Mouse (Mus musculus): ENCODE results near the gene Adgrd1. TPM values are rescaled to one million over a fixed set of nuclear protein-coding genes. Genes with fewer than 3 reads are reported as not detected.

Gene Adgrd1
- total RNA-seq, 2 experiments from 2014 or later: 5.8 to 10.3 TPM

GRCm38 (mm10) chr5:129200132-129200531, 103.6 kb downstream of the Adgrd1 start:
- no peak for DNase-seq

- no peak for DNase-seq
These were observed 111.7 kb downstream of the Adgrd1 start for GRCm38 (mm10) chr5:129208279-129208678.

GRCm38 (mm10) chr5:129208845-129209244, 112.3 kb downstream of the Adgrd1 start:
- no peak for DNase-seq

GRCm38 (mm10) chr5:129211385-129212031, 115.0 kb downstream of the Adgrd1 start:
- DNase-seq: no peak

- no peak for DNase-seq
These were observed 117.5 kb downstream of the Adgrd1 start for GRCm38 (mm10) chr5:129214023-129214422.

- DNase-seq: no peak
These were observed 119.5 kb downstream of the Adgrd1 start for GRCm38 (mm10) chr5:129216001-129216400.

GRCm38 (mm10) chr5:129217481-129218221, 121.1 kb downstream of the Adgrd1 start:
- no peak for DNase-seq

GRCm38 (mm10) chr5:129218222-129218505, 121.6 kb downstream of the Adgrd1 start:
- no peak for DNase-seq

- no peak for DNase-seq
These were observed 122.0 kb downstream of the Adgrd1 start for GRCm38 (mm10) chr5:129218537-129218981.

GRCm38 (mm10) chr5:129219178-129219760, 122.7 kb downstream of the Adgrd1 start:
- no peak for DNase-seq

GRCm38 (mm10) chr5:129225810-129226450, 129.4 kb downstream of the Adgrd1 start:
- no peak for DNase-seq

GRCm38 (mm10) chr5:129228171-129228570, 131.6 kb downstream of the Adgrd1 start:
- DNase-seq: no peak

- no peak for DNase-seq
These were observed 136.8 kb downstream of the Adgrd1 start for GRCm38 (mm10) chr5:129233301-129233700.

- DNase-seq: no peak
These were observed 137.4 kb downstream of the Adgrd1 start for GRCm38 (mm10) chr5:129233881-129234432.

- no peak for DNase-seq
These were observed 139.8 kb downstream of the Adgrd1 start for GRCm38 (mm10) chr5:129236366-129236765.

- no peak for DNase-seq
These were observed 145.3 kb downstream of the Adgrd1 start for GRCm38 (mm10) chr5:129241865-129242264.

GRCm38 (mm10) chr5:129242265-129242664, 145.7 kb downstream of the Adgrd1 start:
- no peak for DNase-seq

- DNase-seq: no peak
These were observed 146.6 kb downstream of the Adgrd1 start for GRCm38 (mm10) chr5:129243120-129243519.

- DNase-seq: no peak
These were observed 147.8 kb downstream of the Adgrd1 start for GRCm38 (mm10) chr5:129244392-129244791.

- no peak for DNase-seq
These were observed 152.5 kb downstream of the Adgrd1 start for GRCm38 (mm10) chr5:129249080-129249479.

Measured in gastrocnemius, postnatal 10 days (tissue).